Mouse (Mus musculus) frontal cortex, adult 2 months (tissue): ENCODE measurements at regions not wholly inside any gene's neighbourhood (a gene's known extent, or its start where the extent isn't known, plus 50 kb on each side); places are given as distances from the start of the nearest gene placed in this dataset.

ENCODE experiments used
- DNase-seq, 2 experiments: peaks; one replicate each; pipeline ENCODE4 v3.0.0; 2022; ENCODE audit warnings: low spot score in 1 of 2; ENCODE audit errors: extremely low spot score in 1 of 2

GRCm38 (mm10) chr15:5414401-5414800 lies 170.4 kb upstream of the Ptger4 start:
- no peak for DNase-seq

- no peak for DNase-seq
Measured at GRCm38 (mm10) chr15:5416031-5416430, 172.0 kb upstream of the Ptger4 start.

- no peak for DNase-seq
Measured at GRCm38 (mm10) chr15:5426641-5427040, 182.7 kb upstream of the Ptger4 start.

- DNase-seq, result no peak
Measured at GRCm38 (mm10) chr15:5427319-5428048, 183.5 kb upstream of the Ptger4 start.

GRCm38 (mm10) chr15:5432018-5432417 lies 188.0 kb upstream of the Ptger4 start:
- DNase-seq, result no peak

GRCm38 (mm10) chr15:5437020-5437419 lies 193.0 kb upstream of the Ptger4 start:
- DNase-seq, result no peak

- no peak for DNase-seq
Measured at GRCm38 (mm10) chr15:5446040-5446755, 202.2 kb upstream of the Ptger4 start.

- no peak for DNase-seq
Measured at GRCm38 (mm10) chr15:5446756-5447314, 202.8 kb upstream of the Ptger4 start.

GRCm38 (mm10) chr15:5447707-5448496 lies 203.9 kb upstream of the Ptger4 start:
- DNase-seq, result no peak

- DNase-seq, result no peak
Measured at GRCm38 (mm10) chr15:5459083-5459482, 215.1 kb upstream of the Ptger4 start.

GRCm38 (mm10) chr15:5459580-5459979 lies 215.6 kb upstream of the Ptger4 start:
- DNase-seq, result no peak

- DNase-seq, result no peak
Measured at GRCm38 (mm10) chr15:5462651-5463050, 218.7 kb upstream of the Ptger4 start.

- no peak for DNase-seq
Measured at GRCm38 (mm10) chr15:5464732-5465131, 220.7 kb upstream of the Ptger4 start.

- DNase-seq, result no peak
Measured at GRCm38 (mm10) chr15:5468535-5469073, 224.6 kb upstream of the Ptger4 start.

GRCm38 (mm10) chr15:5475389-5475995 lies 231.5 kb upstream of the Ptger4 start:
- no peak for DNase-seq

- peak; percentile 2 to 6 for DNase-seq
Measured at GRCm38 (mm10) chr15:5493286-5493685, 249.3 kb upstream of the Ptger4 start.

GRCm38 (mm10) chr15:5495187-5495849 lies 251.3 kb upstream of the Ptger4 start:
- DNase-seq, result no peak

- DNase-seq, result no peak
Measured at GRCm38 (mm10) chr15:5495954-5496353, 252.0 kb upstream of the Ptger4 start.

- no peak for DNase-seq
Measured at GRCm38 (mm10) chr15:5504502-5504901, 260.5 kb upstream of the Ptger4 start.
